17 mouse cellular contexts compared by ENCODE assay signal in the genomic region with DNA sequence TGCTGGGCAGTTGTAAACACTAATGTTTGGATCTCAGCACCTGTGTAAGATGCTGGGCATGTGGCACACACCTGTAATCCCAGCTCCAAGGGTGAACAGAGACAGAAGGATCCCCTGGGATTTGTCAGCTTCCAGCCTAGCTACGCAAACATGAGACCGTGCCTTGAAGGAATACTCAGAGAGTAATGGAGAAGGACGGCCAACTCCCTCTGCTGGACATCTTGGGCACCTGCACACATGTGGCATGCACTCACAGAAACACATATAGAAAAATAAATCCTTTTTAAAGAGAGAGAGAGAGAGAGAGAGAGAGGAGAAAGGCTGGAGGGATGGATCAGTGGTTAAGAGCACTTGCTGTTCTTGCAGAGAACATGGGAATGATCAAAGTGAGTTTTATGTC. TPM values are rescaled to one million over a fixed set of nuclear protein-coding genes. Genes with fewer than 3 reads are reported as not detected.
DNase-seq lines count a peak whose midpoint lies in the region; ATAC-seq and TF ChIP-seq lines count a peak whose summit lies in the region.
"Had no signal": no experiment of that assay in that cellular context is flagged by ENCODE, and none has a peak within 500 bp of the region (broad histone marks: within the 10 kb centered on the region; RNA-seq: fewer than 3 reads in every experiment).

No protein-coding gene starts in this region.

- no peak overlapping the region for H3K4me3 ChIP-seq in kidney, adult 2 months (ENCODE audit: insufficient read depth, low read depth, low read length)
- no peak overlapping the region for H3K4me3 ChIP-seq in kidney, embryonic 16.5 days (ENCODE audit: low read length)
- no peak overlapping the region for H3K4me3 ChIP-seq in lung, postnatal 0 days (ENCODE audit: low read depth, low read length)
- H3K4me3 ChIP-seq in ES-Bruce4 (ENCODE audit: low read depth, low read length) = no peak overlapping the region
- no peak overlapping the region for H3K4me3 ChIP-seq in heart, embryonic 12.5 days
- H3K4me3 ChIP-seq: heart, embryonic 13.5 days; midbrain, embryonic 10.5 days; myocyte had no signal

- no peak for ATAC-seq in kidney, embryonic 16.5 days (ENCODE audit: low FRiP score, low TSS enrichment)
- no peak for ATAC-seq in lung, postnatal 0 days
- ATAC-seq in heart, embryonic 12.5 days (ENCODE audit: insufficient number of reproducible peaks, low FRiP score) = no peak

- H3K27me3 ChIP-seq in kidney, adult 2 months (replicated peaks; ENCODE audit: control insufficient read depth, insufficient read depth, low read length) = no peaks in the 10 kb centered on the region
- no peaks in the 10 kb centered on the region for H3K27me3 ChIP-seq in kidney, embryonic 16.5 days (ENCODE audit: insufficient read depth, low read length)
- H3K27me3 ChIP-seq in lung, postnatal 0 days (replicated peaks; ENCODE audit: insufficient read depth, low read length) = no peaks in the 10 kb centered on the region
- H3K27me3 ChIP-seq in ES-Bruce4 (ENCODE audit: control insufficient read depth, insufficient read depth, low read length, poor library complexity, severe bottlenecking) = no peaks in the 10 kb centered on the region
- peaks cover 5% of the 10 kb centered on the region; the same call in 1 of the 2 replicates for H3K27me3 ChIP-seq in heart, embryonic 12.5 days (replicated peaks)

- 0 out of 2 replicates have a peak, but pooled peaks cover 7% of the 10 kb centered on the region for H3K4me1 ChIP-seq in kidney, adult 2 months (ENCODE audit: control insufficient read depth, insufficient read depth, low read length)
- peaks cover 17% of the 10 kb centered on the region for H3K4me1 ChIP-seq in kidney, embryonic 16.5 days (ENCODE audit: insufficient read depth, low read length)
- 0 out of 2 replicates have a peak, but pooled peaks cover 7% of the 10 kb centered on the region for H3K4me1 ChIP-seq in lung, postnatal 0 days (ENCODE audit: insufficient read depth, low read depth, low read length)
- peaks cover 4% of the 10 kb centered on the region for H3K4me1 ChIP-seq in ES-Bruce4 (ENCODE audit: control insufficient read depth, insufficient read depth, low read length)
- peaks cover 23% of the 10 kb centered on the region for H3K4me1 ChIP-seq in heart, embryonic 12.5 days (replicated peaks)

- 88% methylated on average over 3 of the region's 3 CpGs for WGBS in kidney, adult 2 months
- 82% methylated on average over 3 of the region's 3 CpGs for WGBS in kidney, embryonic 16.5 days
- 89% methylated on average over 3 of the region's 3 CpGs for WGBS in lung, postnatal 0 days
- 85% methylated on average over 3 of the region's 3 CpGs for WGBS in heart, embryonic 12.5 days

- TF ChIP-seq EP300 in lung, postnatal 0 days (IDR thresholded peaks at IDR 0.05) = no peak
- no peak for TF ChIP-seq EP300 in ES-Bruce4 (IDR thresholded peaks at IDR 0.05; ENCODE audit: insufficient read depth, low read depth, low read length)

- no peak overlapping the region for H3K9ac ChIP-seq in kidney, embryonic 16.5 days (replicated peaks; ENCODE audit: low read length)
- H3K9ac ChIP-seq in lung, postnatal 0 days (replicated peaks; ENCODE audit: low read depth) = no peak overlapping the region
- H3K9ac ChIP-seq in ES-Bruce4 (ENCODE audit: low read depth, poor library complexity, severe bottlenecking) = no peak overlapping the region
- H3K9ac ChIP-seq in heart, embryonic 12.5 days = no peak overlapping the region
- H3K9ac ChIP-seq: heart, embryonic 13.5 days had no signal

- H3K4me2 ChIP-seq in kidney, embryonic 16.5 days (replicated peaks; ENCODE audit: low read depth, low read length) = no peak overlapping the region
- H3K4me2 ChIP-seq in lung, postnatal 0 days (replicated peaks; ENCODE audit: low read depth, low read length) = no peak overlapping the region
- H3K4me2 ChIP-seq in heart, embryonic 12.5 days = no peak overlapping the region
- H3K4me2 ChIP-seq: heart, embryonic 13.5 days had no signal

- peak; percentile 39; the same call in 1 of the 2 replicates for TF ChIP-seq CTCF in kidney, adult 2 months (conservative IDR thresholded peaks at IDR 0.05; ENCODE audit: insufficient read depth, insufficient read length, low read depth, low read length)
- peak; percentile 52 for TF ChIP-seq CTCF in lung, postnatal 0 days (IDR thresholded peaks at IDR 0.05)
- TF ChIP-seq CTCF in ES-Bruce4 (IDR thresholded peaks at IDR 0.05; ENCODE audit: low read depth, low read length) = peak; percentile 66
- peak; percentile 28; the same call in 1 of the 2 replicates for TF ChIP-seq CTCF in brain, embryonic 14.5 days (IDR thresholded peaks at IDR 0.05; ENCODE audit: borderline replicate concordance, extremely low read depth, insufficient read depth, insufficient read length)

- H3K27ac ChIP-seq in kidney, adult 2 months (ENCODE audit: insufficient read depth, low read depth, low read length) = no peak overlapping the region
- H3K27ac ChIP-seq in kidney, embryonic 16.5 days (ENCODE audit: low read length) = no peak overlapping the region
- H3K27ac ChIP-seq in lung, postnatal 0 days (ENCODE audit: low read length) = no peak overlapping the region
- no peak overlapping the region for H3K27ac ChIP-seq in ES-Bruce4 (ENCODE audit: insufficient read depth, low read length)
- H3K27ac ChIP-seq in heart, embryonic 12.5 days (ENCODE audit: poor library complexity, severe bottlenecking) = no peak overlapping the region
- H3K27ac ChIP-seq: heart, embryonic 13.5 days; midbrain, embryonic 10.5 days had no signal

- DNase-seq in kidney, adult 2 months = no peak
- peak; percentile 24 for DNase-seq in lung, postnatal 0 days (ENCODE audit: low spot score)
- no peak for DNase-seq in lung, postnatal 36 days
- DNase-seq in brain, embryonic 14.5 days (ENCODE audit: low read depth) = no peak
- no peak for DNase-seq in urinary bladder, postnatal 25 days (ENCODE audit: low spot score)
- DNase-seq: adrenal gland, postnatal 36 days; cerebellum, adult 11 months; gastrocnemius, postnatal 14 days; kidney, adult 8-10 months; right cerebral cortex, postnatal 4 days; thymus, postnatal 25 days had no signal

- TF ChIP-seq POLR2A in kidney, adult 2 months (IDR thresholded peaks at IDR 0.05; ENCODE audit: low read depth, low read length) = no peak
- TF ChIP-seq POLR2A in ES-Bruce4 (IDR thresholded peaks at IDR 0.05; ENCODE audit: insufficient read depth, low read length) = no peak
- no peak for TF ChIP-seq POLR2A in brain, embryonic 14.5 days (IDR thresholded peaks at IDR 0.05; ENCODE audit: borderline replicate concordance, extremely low read depth, insufficient read depth, insufficient read length, poor library complexity, severe bottlenecking)

- H3K9me3 ChIP-seq in kidney, embryonic 16.5 days (ENCODE audit: low read length) = no peaks in the 10 kb centered on the region
- H3K9me3 ChIP-seq in lung, postnatal 0 days (ENCODE audit: low read length) = no peaks in the 10 kb centered on the region
- no peaks in the 10 kb centered on the region for H3K9me3 ChIP-seq in ES-Bruce4 (replicated peaks; ENCODE audit: control insufficient read depth, insufficient read depth, low read length, poor library complexity, severe bottlenecking)
- no peaks in the 10 kb centered on the region for H3K9me3 ChIP-seq in heart, embryonic 12.5 days (replicated peaks)
- H3K9me3 ChIP-seq: heart, embryonic 13.5 days; midbrain, embryonic 10.5 days had no signal

- H3K36me3 ChIP-seq in kidney, adult 2 months (ENCODE audit: control insufficient read depth, insufficient read depth, low read length) = no peaks in the 10 kb centered on the region
- no peaks in the 10 kb centered on the region for H3K36me3 ChIP-seq in kidney, embryonic 16.5 days (ENCODE audit: insufficient read depth, low read length)
- no peaks in the 10 kb centered on the region for H3K36me3 ChIP-seq in lung, postnatal 0 days (ENCODE audit: insufficient read depth, low read length)
- H3K36me3 ChIP-seq in ES-Bruce4 (ENCODE audit: control insufficient read depth, insufficient read depth, low read length, poor library complexity, severe bottlenecking) = no peaks in the 10 kb centered on the region
- no peaks in the 10 kb centered on the region for H3K36me3 ChIP-seq in heart, embryonic 12.5 days
- H3K36me3 ChIP-seq: heart, embryonic 13.5 days; midbrain, embryonic 10.5 days had no signal

RNA-seq across cellular contexts. Expression of gene Atxn10, which starts 41.4 kb away (rescaled TPM):
- 68.2 and 74.4 TPM in 2 replicates for polyA plus RNA-seq in kidney, adult 2 months (2012; rRNA removed)
- polyA plus RNA-seq in kidney, embryonic 16.5 days (2015; fragmentation: Nextera tagmentation; extraction: Ambion mirVana) = 294 and 307 TPM in 2 replicates
- polyA plus RNA-seq in lung, postnatal 0 days (2015; fragmentation: Nextera tagmentation; extraction: Ambion mirVana) = 190 and 211 TPM in 2 replicates
- polyA plus RNA-seq in ES-Bruce4 (2011; ENCODE audit: insufficient read depth, insufficient read length, low read depth, missing spikeins) = 315 and 320 TPM in 2 replicates
- polyA plus RNA-seq in brain, embryonic 14.5 days (2012; rRNA removed) = 310 and 373 TPM in 2 replicates
- polyA plus RNA-seq in heart, embryonic 12.5 days (2016; fragmentation: Nextera tagmentation; extraction: Ambion mirVana) = 240 and 241 TPM in 2 replicates
